Mouse (Mus musculus) monocyte, adult 2 months (primary cell): Measurements from ENCODE around the gene Scn4a.

ENCODE experiments used
- DNase-seq, 2 experiments: peaks; one replicate each; pipeline ENCODE4 v3.0.0; 2022; ENCODE audit warnings: low spot score in 2 of 2, low read depth in 1 of 2

The Scn4a gene

GRCm38 (mm10) chr11:106317801-106318200 lies 35.3 kb downstream of the Scn4a start:
- no peak for DNase-seq

GRCm38 (mm10) chr11:106316416-106316815 lies 36.7 kb downstream of the Scn4a start:
- no peak for DNase-seq

GRCm38 (mm10) chr11:106314333-106314812 lies 38.7 kb downstream of the Scn4a start, which contains the start of gene Cd79b:
Gene Cd79b, minus strand, starts transcription at chr11:106314762.
- no peak for DNase-seq

- no peak for DNase-seq
Observed at GRCm38 (mm10) chr11:106313533-106313932, 39.6 kb downstream of the Scn4a start.

GRCm38 (mm10) chr11:106310123-106310522 lies 43.0 kb downstream of the Scn4a start:
- DNase-seq: no peak

GRCm38 (mm10) chr11:106308162-106308561 lies 44.9 kb downstream of the Scn4a start:
- no peak for DNase-seq

GRCm38 (mm10) chr11:106307432-106307831 lies 45.7 kb downstream of the Scn4a start:
- DNase-seq: no peak

GRCm38 (mm10) chr11:106306758-106307157 lies 46.3 kb downstream of the Scn4a start:
- no peak for DNase-seq

- DNase-seq: no peak
Observed at GRCm38 (mm10) chr11:106306065-106306385, 47.1 kb downstream of the Scn4a start.

GRCm38 (mm10) chr11:106305348-106306064 lies 47.6 kb downstream of the Scn4a start:
- DNase-seq: peak in 1 of 2 experiments; percentile 38

- peak in 1 of 2 experiments; percentile 37 for DNase-seq
Observed at GRCm38 (mm10) chr11:106302634-106303033, 50.5 kb downstream of the Scn4a start.

GRCm38 (mm10) chr11:106301765-106302164 lies 51.3 kb downstream of the Scn4a start, which contains the start of gene Gh:
Gene Gh, minus strand, starts transcription at chr11:106301865.
- DNase-seq: no peak

- no peak for DNase-seq
Observed at GRCm38 (mm10) chr11:106291861-106292260, 61.2 kb downstream of the Scn4a start.

GRCm38 (mm10) chr11:106290376-106290775 lies 62.7 kb downstream of the Scn4a start:
- DNase-seq: no peak

GRCm38 (mm10) chr11:106289369-106289768 lies 63.7 kb downstream of the Scn4a start:
- DNase-seq: no peak

GRCm38 (mm10) chr11:106286987-106287386 lies 66.1 kb downstream of the Scn4a start:
- DNase-seq: no peak

- DNase-seq: no peak
Observed at GRCm38 (mm10) chr11:106286206-106286605, 66.9 kb downstream of the Scn4a start.

GRCm38 (mm10) chr11:106284126-106284525 lies 69.0 kb downstream of the Scn4a start:
- no peak for DNase-seq

- no peak for DNase-seq
Observed at GRCm38 (mm10) chr11:106283371-106283770, 69.7 kb downstream of the Scn4a start.

GRCm38 (mm10) chr11:106282452-106282851 lies 70.6 kb downstream of the Scn4a start:
- no peak for DNase-seq

- DNase-seq: peak; percentile 81 to 94
Observed at GRCm38 (mm10) chr11:106276454-106276853, 76.6 kb downstream of the Scn4a start, which contains the start of gene Tcam1. Gene Tcam1, plus strand, starts transcription at chr11:106276672.

- DNase-seq: no peak
Observed at GRCm38 (mm10) chr11:106274971-106275411, 78.1 kb downstream of the Scn4a start.

GRCm38 (mm10) chr11:106274374-106274773 lies 78.7 kb downstream of the Scn4a start:
- no peak for DNase-seq
